Mouse (Mus musculus) myocyte (in vitro differentiated cells): ENCODE results near the gene Hsd17b14. TPM values are rescaled to one million over a fixed set of nuclear protein-coding genes. Genes with fewer than 3 reads are reported as not detected.
A peak's percentile ranks its signal among the peaks of the same experiment; 100 is the strongest.

Experiments used
- H3K27me3 ChIP-seq: one replicate; pipeline ENCODE4 v1.6.1; 2011; ENCODE audit not compliant: control insufficient read depth, insufficient read depth, insufficient read length
- H3K36me3 ChIP-seq: one replicate; pipeline ENCODE4 v1.6.1; 2011; ENCODE audit not compliant: control insufficient read depth, insufficient read depth
- H3K4me2 ChIP-seq: one replicate; pipeline ENCODE4 v1.6.1; 2011; ENCODE audit warnings: low read depth, control low read depth
- H3K4me3 ChIP-seq: one replicate; pipeline ENCODE4 v1.5.1; 2011; ENCODE audit warnings: mild to moderate bottlenecking, control low read depth, moderate library complexity
- H3K79me2 ChIP-seq: one replicate; pipeline ENCODE4 v1.6.1; 2011; ENCODE audit not compliant: control insufficient read depth, insufficient read depth
- H3ac ChIP-seq: one replicate; pipeline ENCODE4 v1.6.1; 2011; ENCODE audit not compliant: control insufficient read depth, insufficient read length
- CEBPB ChIP-seq: IDR thresholded peaks from 2 replicates; pipeline ENCODE4 v1.6.1; 2011; ENCODE audit warnings: mild to moderate bottlenecking, moderate library complexity; ENCODE audit not compliant: poor library complexity, insufficient read depth, severe bottlenecking
- E2F4 ChIP-seq: IDR thresholded peaks from one replicate; pipeline ENCODE4 v1.6.1; 2011; ENCODE audit warnings: mild to moderate bottlenecking, control low read depth, moderate library complexity; ENCODE audit not compliant: insufficient read depth
- MAX ChIP-seq: IDR thresholded peaks from one replicate; pipeline ENCODE4 v1.6.1; 2011; ENCODE audit warnings: low read depth, mild to moderate bottlenecking, control low read depth
- MYOD1 ChIP-seq, 3 experiments: IDR thresholded peaks; one replicate each; pipeline ENCODE4 v1.6.1; 2011; ENCODE audit warnings: control low read depth in 2 of 3, low read depth in 2 of 3, mild to moderate bottlenecking in 2 of 3, moderate library complexity in 1 of 3; ENCODE audit not compliant: insufficient read length in 2 of 3, control insufficient read depth in 1 of 3
- MYOG ChIP-seq, 3 experiments: IDR thresholded peaks; one replicate each; pipeline ENCODE4 v1.6.1; 2011; ENCODE audit warnings: control low read depth in 2 of 3, low read depth in 2 of 3, mild to moderate bottlenecking in 2 of 3; ENCODE audit not compliant: insufficient read length in 2 of 3, control insufficient read depth in 1 of 3, insufficient read depth in 1 of 3
- POLR2A ChIP-seq: IDR thresholded peaks from one replicate; pipeline ENCODE4 v1.6.1; 2011; ENCODE audit warnings: low read depth, mild to moderate bottlenecking, control low read depth, moderate library complexity; ENCODE audit not compliant: insufficient read length
- POLR2AphosphoS2 ChIP-seq: IDR thresholded peaks from one replicate; pipeline ENCODE4 v1.6.1; 2011; ENCODE audit warnings: low read depth, control low read depth; ENCODE audit not compliant: insufficient read length
- REST ChIP-seq: IDR thresholded peaks from one replicate; pipeline ENCODE4 v1.6.1; 2011; ENCODE audit warnings: mild to moderate bottlenecking, control low read depth, moderate library complexity; ENCODE audit not compliant: insufficient read depth, insufficient read length
- SRF ChIP-seq: IDR thresholded peaks from one replicate; pipeline ENCODE4 v1.6.1; 2011; ENCODE audit warnings: low read depth; ENCODE audit not compliant: control insufficient read depth, insufficient read length
- TCF12 ChIP-seq: IDR thresholded peaks from one replicate; pipeline ENCODE4 v1.6.1; 2011; ENCODE audit warnings: mild to moderate bottlenecking, control low read depth; ENCODE audit not compliant: poor library complexity, insufficient read depth, severe bottlenecking
- TCF3 ChIP-seq: IDR thresholded peaks from one replicate; pipeline ENCODE4 v1.6.1; 2011; ENCODE audit warnings: low read depth, control low read depth; ENCODE audit not compliant: insufficient read length
- USF1 ChIP-seq: IDR thresholded peaks from one replicate; pipeline ENCODE4 v1.6.1; 2011; ENCODE audit warnings: low read depth, mild to moderate bottlenecking, control low read depth, moderate library complexity
- polyA plus RNA-seq: library from polyadenylated mRNA; unstranded; fragments of >200 nt; fragmentation: generic; extraction: Trizol; gene quantifications from one replicate; pipeline ENCODE4 v1.2.1, GENCODE M21; 2012; ENCODE audit warnings: missing spikeins

The Hsd17b14 gene
- polyA plus RNA-seq, 1 experiment, result 1.9 TPM

- TF ChIP-seq MYOD1 (IDR thresholded peaks at IDR 0.05; ENCODE audit: control insufficient read depth in 1 of 3, insufficient read length in 2 of 3, low read depth in 2 of 3) (no peak), POLR2AphosphoS2 (no peak), MYOG (IDR thresholded peaks at IDR 0.05; ENCODE audit: control insufficient read depth in 1 of 3, insufficient read depth in 1 of 3, insufficient read length in 2 of 3, low read depth in 2 of 3) (no peak), TCF3 (no peak), TCF12 (no peak), POLR2A (no peak), SRF (no peak)
- H3ac ChIP-seq, result no peak overlapping the region
- H3K36me3 ChIP-seq, result no peaks in the 10 kb centered on the region
- H3K4me2 ChIP-seq, result no peak overlapping the region
- H3K79me2 ChIP-seq, result no peaks in the 10 kb centered on the region
- no peak overlapping the region for H3K4me3 ChIP-seq
- H3K27me3 ChIP-seq, result no peaks in the 10 kb centered on the region
Observed at GRCm38 (mm10) chr7:45605704-45606289, 51.1 kb downstream of the Hsd17b14 start.

GRCm38 (mm10) chr7:45609511-45609910 is 54.8 kb downstream of the Hsd17b14 start:
- TF ChIP-seq SRF (no peak), TCF12 (no peak), CEBPB (no peak), POLR2A (no peak), MAX (no peak), USF1 (no peak)
- Histone ChIP-seq H3K4me2 (no peak overlapping the region), H3K36me3 (no peaks in the 10 kb centered on the region)

GRCm38 (mm10) chr7:45616277-45616676 is 61.6 kb downstream of the Hsd17b14 start:
- H3K27me3 ChIP-seq, result no peaks in the 10 kb centered on the region

More at GRCm38 (mm10) chr7:45609511-45609910, 54.8 kb downstream of the Hsd17b14 start:
- Histone ChIP-seq H3K4me3 (no peak overlapping the region), H3K27me3 (no peaks in the 10 kb centered on the region), H3K79me2 (no peaks in the 10 kb centered on the region), H3ac (no peak overlapping the region)

GRCm38 (mm10) chr7:45617042-45617695 is 62.5 kb downstream of the Hsd17b14 start, which contains the start of gene Fut1:
Gene Fut1 (plus strand): TSS chr7:45617289.
- H3K27me3 ChIP-seq, result no peaks in the 10 kb centered on the region
- H3ac ChIP-seq, result no peak within 1 kb of the TSS
- TF ChIP-seq MYOG (IDR thresholded peaks at IDR 0.05; ENCODE audit: control insufficient read depth in 1 of 3, insufficient read depth in 1 of 3, insufficient read length in 2 of 3, low read depth in 2 of 3) (peak in 1 of 3 experiments; percentile 79), POLR2AphosphoS2 (no peak), TCF12 (no peak), REST (no peak), TCF3 (no peak), MYOD1 (IDR thresholded peaks at IDR 0.05; ENCODE audit: control insufficient read depth in 1 of 3, insufficient read length in 2 of 3, low read depth in 2 of 3) (peak in 2 of 3 experiments; percentile 54 to 80), POLR2A (no peak), MAX (no peak), SRF (no peak), CEBPB (no peak), E2F4 (no peak)
- no peak within 1 kb of the TSS for H3K4me3 ChIP-seq
- H3K4me2 ChIP-seq, result peak within 1 kb of the TSS; percentile 63
- no peaks in the 10 kb centered on the region for H3K36me3 ChIP-seq
- H3K79me2 ChIP-seq, result no peaks in the 10 kb centered on the region

More at GRCm38 (mm10) chr7:45616277-45616676, 61.6 kb downstream of the Hsd17b14 start:
- TF ChIP-seq USF1 (no peak), REST (no peak), POLR2A (no peak), POLR2AphosphoS2 (no peak), SRF (no peak), MAX (no peak), MYOG (IDR thresholded peaks at IDR 0.05; ENCODE audit: control insufficient read depth in 1 of 3, insufficient read depth in 1 of 3, insufficient read length in 2 of 3, low read depth in 2 of 3) (peak; percentile 74 to 97 (median 88)), E2F4 (no peak), TCF12 (peak; percentile 75), CEBPB (peak; percentile 80; the same call in 1 of the 2 replicates), TCF3 (peak; percentile 46), MYOD1 (IDR thresholded peaks at IDR 0.05; ENCODE audit: control insufficient read depth in 1 of 3, insufficient read length in 2 of 3, low read depth in 2 of 3) (peak; percentile 9 to 95 (median 87))
- Histone ChIP-seq H3K36me3 (no peaks in the 10 kb centered on the region), H3ac (no peak overlapping the region), H3K4me2 (peak overlapping the region; percentile 63), H3K79me2 (no peaks in the 10 kb centered on the region), H3K4me3 (no peak overlapping the region)

Other genes with a start within 250 kb of the Hsd17b14 start
- gene Trpm4, start 221.1 kb upstream of the Hsd17b14 start, polyA plus RNA-seq, result 27.3 TPM
- gene Hrc, start 219.6 kb upstream of the Hsd17b14 start, polyA plus RNA-seq, result 173 TPM
- 6.6 TPM for gene Ppfia3, start 187.9 kb upstream of the Hsd17b14 start, polyA plus RNA-seq
- 2.4 TPM for gene Lin7b, start 184.3 kb upstream of the Hsd17b14 start, polyA plus RNA-seq
- 189 TPM for gene Snrnp70, start 159.2 kb upstream of the Hsd17b14 start, polyA plus RNA-seq
- 0.65 TPM for gene Kcna7, start 149.2 kb upstream of the Hsd17b14 start, polyA plus RNA-seq
- 1.9 TPM for gene Ntf5, start 141.2 kb upstream of the Hsd17b14 start, polyA plus RNA-seq
- 0.07 TPM for gene Lhb, start 134.1 kb upstream of the Hsd17b14 start, polyA plus RNA-seq
- gene Gys1, start 120.0 kb upstream of the Hsd17b14 start, polyA plus RNA-seq, result 125 TPM
- gene Ruvbl2, start 116.8 kb upstream of the Hsd17b14 start, polyA plus RNA-seq, result 118 TPM
- gene Ftl1, start 95.0 kb upstream of the Hsd17b14 start, polyA plus RNA-seq, result 2,413 TPM
- gene Bax, start 88.0 kb upstream of the Hsd17b14 start, polyA plus RNA-seq, result 249 TPM
- gene Tulp2, start 73.0 kb upstream of the Hsd17b14 start, polyA plus RNA-seq, result 0.06 TPM
- gene Gm45808, start 68.1 kb upstream of the Hsd17b14 start, polyA plus RNA-seq, result not detected
- gene Dhdh, start 66.1 kb upstream of the Hsd17b14 start, polyA plus RNA-seq, result 0.13 TPM
- 135 TPM for gene Nucb1, start 44.5 kb upstream of the Hsd17b14 start, polyA plus RNA-seq
- gene Ppp1r15a, start 28.6 kb upstream of the Hsd17b14 start, polyA plus RNA-seq, result 306 TPM
- gene Plekha4, start 28.6 kb upstream of the Hsd17b14 start, polyA plus RNA-seq, result 2.6 TPM
- 54.1 TPM for gene Bcat2, start 15.3 kb downstream of the Hsd17b14 start, polyA plus RNA-seq
- 486 TPM for gene Fgf21, start 60.6 kb downstream of the Hsd17b14 start, polyA plus RNA-seq
- gene Fut1, start 62.4 kb downstream of the Hsd17b14 start, polyA plus RNA-seq, result 3.8 TPM
- not detected for gene Izumo1, start 66.9 kb downstream of the Hsd17b14 start, polyA plus RNA-seq
- 0.40 TPM for gene Rasip1, start 72.6 kb downstream of the Hsd17b14 start, polyA plus RNA-seq
- 12.5 TPM for gene Mamstr, start 85.1 kb downstream of the Hsd17b14 start, polyA plus RNA-seq
- gene Fut2, start 111.5 kb downstream of the Hsd17b14 start, polyA plus RNA-seq, result 0.41 TPM
- gene Ntn5, start 129.1 kb downstream of the Hsd17b14 start, polyA plus RNA-seq, result 3.6 TPM
- gene Sec1, start 139.5 kb downstream of the Hsd17b14 start, polyA plus RNA-seq, result 0.41 TPM
- 3.6 TPM for gene Car11, start 144.9 kb downstream of the Hsd17b14 start, polyA plus RNA-seq
- 26.2 TPM for gene Dbp, start 150.2 kb downstream of the Hsd17b14 start, polyA plus RNA-seq
- gene Rpl18, start 160.6 kb downstream of the Hsd17b14 start, polyA plus RNA-seq, result 3,224 TPM
- gene Sphk2, start 163.1 kb downstream of the Hsd17b14 start, polyA plus RNA-seq, result 22.8 TPM
- gene Fam83e, start 166.3 kb downstream of the Hsd17b14 start, polyA plus RNA-seq, result 0.18 TPM
- not detected for gene Spaca4, start 170.9 kb downstream of the Hsd17b14 start, polyA plus RNA-seq
- gene Lmtk3, start 228.8 kb downstream of the Hsd17b14 start, polyA plus RNA-seq, result 0.11 TPM
- gene Sult2b1, start 229.8 kb downstream of the Hsd17b14 start, polyA plus RNA-seq, result 0.47 TPM